Mouse (Mus musculus): ENCODE results near the gene Haus8.
A peak's percentile ranks its signal among the peaks of the same experiment; 100 is the strongest.

DNA sequence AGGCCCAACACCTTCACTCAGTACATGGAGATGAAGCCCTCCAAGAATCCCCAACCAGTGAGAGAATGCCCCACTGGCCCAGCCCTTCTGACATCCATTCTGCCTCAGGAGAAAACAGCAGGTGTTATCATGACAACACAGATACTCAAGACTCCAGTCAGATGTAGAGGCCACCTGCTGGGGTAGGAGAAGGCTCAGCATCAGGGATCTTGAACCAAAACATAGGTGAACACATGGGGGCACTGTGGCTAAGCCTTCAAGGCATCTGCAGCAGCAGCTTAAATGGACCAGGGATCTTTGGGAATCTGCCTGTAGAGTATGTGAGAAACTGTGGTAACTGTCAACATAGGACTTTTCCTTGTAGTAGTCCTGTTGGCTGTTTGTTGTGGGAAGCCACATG, 11.5 kb downstream of the Haus8 start:
- TF ChIP-seq CTCF (IDR thresholded peaks at IDR 0.05; ENCODE audit: borderline replicate concordance, insufficient read depth, low read length): 0 out of 2 replicates have a peak, but pooled peaks have one; percentile 12
- no peak for TF ChIP-seq POLR2A (IDR thresholded peaks at IDR 0.05; ENCODE audit: low read depth, low read length)
